Mouse (Mus musculus) yolk sac, embryonic 10.5 days (tissue): ENCODE measurements at regions not wholly inside any gene's neighbourhood (a gene's known extent, or its start where the extent isn't known, plus 50 kb on each side); places are given as distances from the start of the nearest gene placed in this dataset.

Experiments
- DNase-seq: peaks from one replicate; pipeline ENCODE4 v3.0.0-alpha.2; 2017; ENCODE audit warnings: low spot score

GRCm38 (mm10) chr13:31681571-31681970 is 56.0 kb downstream of the Foxf2 start:
- DNase-seq, result no peak

GRCm38 (mm10) chr13:31683311-31683710 is 57.7 kb downstream of the Foxf2 start:
- no peak for DNase-seq

GRCm38 (mm10) chr13:31688531-31688930 is 62.9 kb downstream of the Foxf2 start:
- no peak for DNase-seq

GRCm38 (mm10) chr13:31689317-31689716 is 63.7 kb downstream of the Foxf2 start:
- no peak for DNase-seq

GRCm38 (mm10) chr13:31695725-31696124 is 70.1 kb downstream of the Foxf2 start:
- no peak for DNase-seq

- no peak for DNase-seq
Measured at GRCm38 (mm10) chr13:31704199-31704598, 78.6 kb downstream of the Foxf2 start.

GRCm38 (mm10) chr13:31705406-31705805 is 79.8 kb downstream of the Foxf2 start:
- no peak for DNase-seq

GRCm38 (mm10) chr13:31710681-31711080 is 85.1 kb downstream of the Foxf2 start:
- no peak for DNase-seq

- no peak for DNase-seq
Measured at GRCm38 (mm10) chr13:31715683-31716082, 90.1 kb downstream of the Foxf2 start.

- peak; percentile 16 for DNase-seq
Measured at GRCm38 (mm10) chr13:31716771-31717170, 89.7 kb upstream of the Foxc1 start.

GRCm38 (mm10) chr13:31720731-31721130 is 85.7 kb upstream of the Foxc1 start:
- no peak for DNase-seq

GRCm38 (mm10) chr13:31728862-31729261 is 77.6 kb upstream of the Foxc1 start:
- DNase-seq, result no peak

- DNase-seq, result no peak
Measured at GRCm38 (mm10) chr13:31746276-31746675, 60.2 kb upstream of the Foxc1 start.
